Mouse (Mus musculus) right cerebral cortex, adult 18-20 months (tissue): ENCODE measurements around the gene Gpsm3.

ENCODE experiments used
- DNase-seq: peaks from one replicate; pipeline ENCODE4 v3.0.0; 2022; ENCODE audit warnings: mixed read lengths

Gene Gpsm3

GRCm38 (mm10) chr17:34604511-34605237, 15.1 kb downstream of the Gpsm3 start:
- DNase-seq = no peak

GRCm38 (mm10) chr17:34605609-34606008, 16.0 kb downstream of the Gpsm3 start:
- peak; percentile 98 for DNase-seq

GRCm38 (mm10) chr17:34606186-34607039, 16.8 kb downstream of the Gpsm3 start:
- no peak for DNase-seq

GRCm38 (mm10) chr17:34607997-34608396, 18.4 kb downstream of the Gpsm3 start:
- DNase-seq = no peak

GRCm38 (mm10) chr17:34611050-34611449, 21.4 kb downstream of the Gpsm3 start:
- no peak for DNase-seq

GRCm38 (mm10) chr17:34613054-34613645, 23.5 kb downstream of the Gpsm3 start:
- no peak for DNase-seq

GRCm38 (mm10) chr17:34613830-34614229, 24.2 kb downstream of the Gpsm3 start:
- DNase-seq = peak; percentile 60

GRCm38 (mm10) chr17:34615871-34616270, 26.3 kb downstream of the Gpsm3 start, which contains the start of gene Egfl8:
Gene Egfl8 (minus strand): TSS chr17:34615971.
- no peak for DNase-seq

- DNase-seq = no peak
These were observed 29.4 kb downstream of the Gpsm3 start for GRCm38 (mm10) chr17:34618999-34619398.

GRCm38 (mm10) chr17:34621006-34621405, 31.4 kb downstream of the Gpsm3 start:
- DNase-seq = no peak

- DNase-seq = no peak
These were observed 33.6 kb downstream of the Gpsm3 start for GRCm38 (mm10) chr17:34623161-34623560.

- no peak for DNase-seq
These were observed 35.4 kb downstream of the Gpsm3 start for GRCm38 (mm10) chr17:34624981-34625380.

- no peak for DNase-seq
These were observed 36.6 kb downstream of the Gpsm3 start for GRCm38 (mm10) chr17:34626062-34626772.

GRCm38 (mm10) chr17:34626773-34627092, 37.1 kb downstream of the Gpsm3 start:
- no peak for DNase-seq

- peak; percentile 91 for DNase-seq
These were observed 37.7 kb downstream of the Gpsm3 start for GRCm38 (mm10) chr17:34627093-34627942.

GRCm38 (mm10) chr17:34627943-34628643, 38.5 kb downstream of the Gpsm3 start, which contains the start of gene Ppt2:
Gene Ppt2 (minus strand): TSS chr17:34628510.
- no peak for DNase-seq

GRCm38 (mm10) chr17:34628644-34628967, 39.0 kb downstream of the Gpsm3 start:
- no peak for DNase-seq

- peak; percentile 78 for DNase-seq
These were observed 39.7 kb downstream of the Gpsm3 start, which contains the start of gene Prrt1 for GRCm38 (mm10) chr17:34629221-34629751. Gene Prrt1 (plus strand): TSS chr17:34629533.

- no peak for DNase-seq
These were observed 40.4 kb downstream of the Gpsm3 start for GRCm38 (mm10) chr17:34629796-34630603.

GRCm38 (mm10) chr17:34630761-34631301, 41.2 kb downstream of the Gpsm3 start:
- DNase-seq = no peak
